Mouse (Mus musculus) induced T-regulatory cell, adult 2 months (primary cell): ENCODE measurements at regions not wholly inside any gene's neighbourhood (a gene's known extent, or its start where the extent isn't known, plus 50 kb on each side); places are given as distances from the start of the nearest gene placed in this dataset.

Experiments
- DNase-seq: peaks from one replicate; pipeline ENCODE4 v3.0.0-alpha.2; 2012; ENCODE audit warnings: low read depth

DNA sequence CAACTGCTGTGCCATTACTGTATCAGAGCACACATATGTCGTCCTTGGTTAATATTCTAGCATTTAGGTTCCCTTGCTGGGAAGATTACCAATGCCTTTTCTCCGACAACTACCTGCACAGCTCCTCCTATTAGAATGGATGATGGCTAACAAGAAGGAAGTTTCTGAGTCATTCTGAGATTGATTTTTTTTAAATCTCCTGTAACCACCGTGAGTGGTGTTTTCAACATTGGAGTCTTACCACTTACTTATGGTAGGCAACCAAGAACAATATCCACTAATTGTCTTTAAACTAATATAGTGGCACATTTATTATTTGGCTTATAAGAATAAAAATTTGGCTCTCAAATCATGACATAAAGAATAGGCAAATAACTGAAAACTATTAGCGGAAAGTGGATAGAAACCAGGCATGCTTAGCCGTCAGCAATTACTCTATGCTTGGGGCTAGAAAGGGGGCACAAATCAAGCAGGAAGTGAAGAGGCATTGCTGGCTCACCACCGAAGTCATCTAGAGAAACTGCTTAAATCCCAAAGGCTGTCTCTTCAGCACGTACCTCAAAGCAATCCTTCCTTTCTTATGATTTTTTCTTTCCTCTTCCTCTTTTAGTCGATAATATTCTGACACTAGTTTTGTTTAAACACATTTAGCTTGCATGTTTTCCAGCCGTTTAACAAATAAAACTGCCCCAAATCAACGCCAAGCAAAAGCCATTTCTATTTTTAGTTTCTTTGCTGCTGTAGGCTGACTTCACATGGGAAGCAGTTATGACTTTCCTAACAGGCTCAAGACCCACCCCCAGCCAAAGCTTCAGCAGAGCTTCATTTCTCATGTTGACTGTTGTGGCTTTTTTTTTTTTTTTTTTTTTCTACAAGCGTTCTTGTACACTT lies 484.8 kb upstream of the Gm7489 start:
- DNase-seq, result no peak

- peak; percentile 10 for DNase-seq
These were observed 484.2 kb upstream of the Gm7489 start for GRCm38 (mm10) chr15:53400554-53400846.
